Mouse (Mus musculus): ENCODE data around the gene Ms4a18. TPM values are rescaled to one million over a fixed set of nuclear protein-coding genes. Genes with fewer than 3 reads are reported as not detected.

The Ms4a18 gene
- total RNA-seq, 2 experiments from 2014 or later: not detected

DNA sequence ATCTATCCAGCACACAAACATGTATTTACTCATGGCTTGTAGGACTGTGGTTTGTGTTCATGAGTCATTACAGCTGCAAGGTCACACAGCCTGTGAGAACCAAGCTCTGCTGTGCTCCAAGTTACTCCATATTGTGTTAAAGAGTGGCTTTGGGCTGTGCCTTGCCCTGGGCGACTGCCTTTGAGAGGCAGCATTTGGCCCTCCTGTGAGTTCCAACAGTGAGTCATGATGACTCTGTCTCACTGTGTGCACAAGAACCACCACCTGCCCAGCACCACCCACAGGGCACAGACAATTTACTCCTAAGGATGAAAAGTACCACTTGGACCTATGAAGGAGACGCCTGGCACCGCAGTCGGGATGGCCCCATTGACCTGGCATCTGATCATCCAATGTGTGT is 31.9 kb downstream of the Ms4a18 start:
- intact Hi-C loops (cut with DNase I): no loop called here
- DNase-seq: no peak

DNA sequence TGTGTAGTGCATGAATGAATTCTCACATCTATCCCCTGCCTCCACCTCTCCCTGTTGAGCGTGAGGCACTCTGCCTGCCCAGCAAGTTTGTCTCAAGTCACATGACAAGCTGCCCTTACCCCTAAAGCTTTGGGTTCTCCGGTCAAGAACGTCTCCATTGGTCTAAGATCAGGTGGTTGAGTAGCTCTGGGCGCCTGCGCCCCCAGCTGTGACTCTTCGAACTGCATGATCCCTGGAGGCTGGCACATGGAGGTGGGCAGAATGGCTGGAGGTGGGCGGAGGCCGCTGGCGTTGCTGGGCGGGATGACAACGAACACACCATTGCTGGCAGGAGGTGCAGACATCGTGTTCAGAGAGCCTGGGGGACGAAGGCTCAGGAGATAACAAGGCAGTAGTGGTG is 33.3 kb downstream of the Ms4a18 start:
- intact Hi-C loops (cut with DNase I): no loop called here
- DNase-seq: no peak

DNA sequence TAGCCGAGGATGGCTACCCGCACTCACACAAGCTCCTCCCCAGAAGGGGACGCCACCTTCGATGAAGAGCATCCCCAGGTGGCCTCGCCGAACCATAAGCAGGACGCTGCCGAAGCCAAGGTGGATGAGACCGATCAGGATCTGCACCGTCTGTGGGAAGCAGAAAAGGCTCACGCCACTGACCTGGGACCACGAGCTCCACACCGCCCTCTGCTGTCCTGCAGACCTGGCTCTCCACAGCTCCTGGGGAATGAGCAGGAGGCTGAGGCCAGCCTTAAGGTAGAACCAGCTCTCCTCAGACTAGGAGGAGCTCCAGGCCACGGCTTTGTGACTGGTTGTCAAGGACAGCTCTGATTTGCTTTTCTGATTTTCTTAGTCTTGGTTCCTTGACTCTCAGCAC is 34.7 kb downstream of the Ms4a18 start:
- peak; percentile 32 to 51 for DNase-seq
- intact Hi-C loops (cut with DNase I): no loop called here

DNA sequence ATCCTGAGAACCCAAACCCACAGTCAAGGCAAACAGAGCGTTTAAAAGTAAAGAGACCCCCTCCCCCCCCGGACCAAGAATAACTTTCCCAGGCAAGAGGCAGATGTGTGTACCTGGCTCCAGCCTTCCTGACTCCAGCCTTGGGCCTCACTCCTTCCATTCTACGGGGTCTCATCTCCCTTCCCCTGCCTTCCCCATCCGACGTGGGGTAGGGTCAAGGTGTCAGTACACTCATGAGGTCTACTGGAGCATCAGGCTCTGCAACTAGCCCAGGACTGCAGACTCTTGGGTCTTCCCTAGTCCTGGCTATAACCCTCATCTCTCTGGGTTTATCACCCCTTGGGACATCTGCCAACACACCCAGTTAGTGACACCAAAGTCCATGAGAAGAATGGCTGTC is 37.6 kb downstream of the Ms4a18 start:
- no peak for DNase-seq
- intact Hi-C loops (cut with DNase I): no loop called here

DNA sequence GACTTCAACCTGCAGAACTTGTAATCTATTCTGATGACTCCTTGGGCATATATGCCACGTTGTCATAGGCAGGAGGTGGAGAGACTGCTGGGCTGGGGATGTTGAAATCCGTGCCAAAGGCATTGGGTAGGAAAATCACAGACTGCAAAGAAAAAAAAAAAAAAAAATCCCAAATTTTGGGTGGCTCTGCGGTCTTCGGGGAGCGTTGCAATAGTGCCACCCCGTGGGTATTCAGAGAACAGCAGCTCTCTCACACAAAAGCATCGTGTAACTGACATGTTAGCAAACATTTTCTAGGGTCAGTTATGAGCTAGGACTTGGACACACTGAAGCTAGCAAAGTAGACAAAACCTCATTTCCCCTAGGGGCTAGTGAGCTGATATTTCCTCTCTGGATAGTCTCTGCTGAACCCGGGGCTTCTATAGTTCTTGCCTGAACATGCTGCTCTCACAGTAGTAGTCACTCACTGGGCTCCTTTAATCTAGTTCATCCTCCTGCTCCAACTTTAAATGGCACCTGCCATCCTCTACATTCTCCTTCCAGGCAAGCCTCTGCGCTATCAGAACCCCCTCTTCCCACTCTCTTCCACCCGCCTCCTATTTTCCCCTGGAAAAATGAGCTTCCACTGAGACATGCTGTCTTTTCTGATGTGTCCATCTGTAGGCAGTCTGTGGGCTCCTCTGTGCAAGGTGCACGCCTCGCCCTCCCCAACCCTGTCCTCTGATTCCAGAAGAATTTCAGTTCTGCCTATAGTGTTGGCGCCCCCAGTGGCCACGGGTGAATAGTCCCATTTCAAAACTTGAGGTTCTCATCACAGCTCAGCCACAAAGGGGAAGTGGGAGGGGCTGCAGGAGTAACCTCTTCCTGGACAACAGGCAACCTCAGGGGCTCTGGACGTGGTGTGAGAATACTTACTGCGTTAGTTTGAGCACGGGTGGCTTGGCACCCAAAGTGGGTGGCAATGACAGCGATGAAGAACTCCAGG is 38.4 kb downstream of the Ms4a18 start:
- peak; percentile 83 to 91 for DNase-seq
- intact Hi-C loops (cut with DNase I): loop anchor here (1.0 to 5.0 kb wide), 2 partner anchors 267 to 314 kb away; no protein-coding TSS in a partner anchor

DNA sequence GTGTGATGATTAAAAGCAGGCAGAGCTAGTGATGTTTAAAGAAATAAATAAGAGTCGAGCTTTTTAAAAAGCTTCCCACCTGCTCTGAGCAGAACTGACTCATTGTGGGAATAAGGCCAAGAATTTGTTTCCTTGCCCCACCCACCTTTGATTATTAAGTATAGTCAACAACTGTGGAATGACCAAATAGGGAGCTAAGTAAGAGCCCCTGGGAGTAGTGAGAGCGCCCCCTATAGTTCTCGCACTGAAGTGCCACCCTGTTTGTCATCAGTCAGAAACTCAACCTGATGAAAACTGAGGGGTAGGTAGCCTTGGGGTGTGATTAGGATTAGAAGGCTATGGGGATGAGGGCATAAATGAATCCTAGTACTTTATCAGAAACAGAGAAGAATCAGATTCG is 41.5 kb downstream of the Ms4a18 start:
- DNase-seq: peak; percentile 24 to 46
- intact Hi-C loops (cut with DNase I): loop anchor here (5.0 kb wide), 1 partner anchor 264 kb away; no protein-coding TSS in a partner anchor

DNA sequence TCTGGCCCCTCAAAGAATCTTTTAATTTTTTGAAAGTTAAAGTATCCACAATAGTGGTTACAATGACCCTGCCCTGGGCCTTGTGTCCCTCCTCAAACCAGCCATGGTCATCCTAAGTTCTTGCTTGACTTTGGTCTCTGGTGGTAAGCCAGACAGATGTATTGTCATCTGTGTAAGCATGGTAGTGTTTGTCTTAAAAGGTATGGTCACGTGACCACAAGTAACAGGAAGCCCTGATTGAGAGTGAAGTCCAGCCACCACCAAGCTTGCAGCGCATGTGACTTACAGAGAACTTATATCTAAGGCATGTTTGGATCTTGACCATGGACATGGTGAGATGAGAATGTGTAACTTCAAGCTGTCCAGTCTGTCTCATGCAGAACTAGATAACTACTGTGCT is 42.6 kb downstream of the Ms4a18 start:
- intact Hi-C loops (cut with DNase I): loop anchor here (5.0 kb wide), 1 partner anchor 263 kb away; no protein-coding TSS in a partner anchor
- no peak for DNase-seq

DNA sequence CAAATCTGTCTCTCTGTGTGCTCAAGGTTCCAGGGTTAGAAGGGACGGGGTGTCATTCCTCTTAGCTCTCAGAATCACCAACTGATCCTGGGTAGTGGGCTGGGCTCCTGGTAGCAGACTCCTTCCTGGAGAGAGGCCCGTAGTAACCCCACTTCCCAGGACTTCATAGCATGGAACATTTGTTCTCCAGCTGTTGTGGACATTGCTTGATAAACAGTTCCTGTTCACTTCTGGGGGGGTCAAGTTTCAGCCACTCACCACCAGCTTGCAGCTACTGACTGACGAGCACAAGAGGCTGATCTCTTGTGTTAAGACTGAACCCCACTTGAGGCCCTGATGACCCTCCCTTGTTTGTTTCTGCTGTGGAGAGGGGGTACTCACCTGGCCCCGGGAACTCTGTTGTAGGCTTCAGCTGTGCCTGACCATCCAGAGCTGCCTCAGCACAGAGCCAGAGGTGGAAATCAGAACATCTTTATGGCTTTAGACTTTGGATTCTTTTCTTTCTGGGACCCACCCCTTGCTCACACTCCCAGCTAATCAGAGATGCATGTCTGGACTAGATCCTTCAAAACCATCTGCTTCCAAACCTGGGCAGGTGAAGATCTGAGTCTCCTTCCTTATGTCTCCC is 43.5 kb downstream of the Ms4a18 start, which contains the start of gene Ms4a10:
Gene Ms4a10 (minus strand): TSS at position 433 of the 628 bp plus-strand sequence.
- peak in 1 of 2 experiments; percentile 29 for DNase-seq

DNA sequence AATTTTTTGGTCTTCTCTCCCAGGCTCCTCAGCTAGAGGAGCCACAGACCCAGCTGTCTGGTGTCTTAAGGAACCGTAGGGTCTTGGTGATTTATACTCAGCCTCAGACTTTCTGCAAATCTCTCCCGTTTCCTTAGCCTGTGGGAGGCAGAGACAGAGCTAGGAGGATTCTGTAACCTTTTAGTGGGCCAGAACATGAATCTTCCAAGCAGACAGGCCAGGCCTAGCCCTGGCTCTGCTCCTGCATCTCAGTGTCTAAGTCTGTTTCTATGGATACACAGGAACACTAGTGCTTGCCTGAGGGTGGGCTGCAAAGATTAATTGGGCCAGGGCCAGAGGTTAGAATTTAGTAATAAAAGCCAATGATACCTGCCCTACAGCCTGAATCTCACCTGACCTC is 44.6 kb downstream of the Ms4a18 start:
- intact Hi-C loops (cut with DNase I): no loop called here
- DNase-seq: no peak

More for the DNA sequence above, 43.5 kb downstream of the Ms4a18 start, which contains the start of gene Ms4a10:
- intact Hi-C loops (cut with DNase I): no loop called here

DNA sequence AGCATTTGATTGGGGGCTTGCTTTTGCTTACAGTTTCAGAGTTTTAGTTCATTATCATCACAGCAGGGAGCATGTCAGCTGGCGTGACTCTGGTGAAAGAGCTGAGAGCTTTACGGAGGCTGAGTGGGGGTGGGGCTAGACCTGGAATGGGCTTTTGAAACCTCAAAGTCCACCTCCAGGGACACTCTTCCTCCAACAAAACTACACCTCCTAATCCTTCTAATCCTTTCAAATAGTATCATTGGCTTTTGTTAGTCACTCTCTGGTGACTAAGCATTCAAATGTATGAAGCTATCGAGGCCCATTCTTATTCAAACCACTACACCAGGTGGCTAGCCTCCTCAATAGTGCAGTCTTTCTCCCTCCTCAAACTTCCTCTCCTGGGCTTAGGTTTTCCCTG is 45.2 kb downstream of the Ms4a18 start:
- intact Hi-C loops (cut with DNase I): no loop called here
- no peak for DNase-seq

DNA sequence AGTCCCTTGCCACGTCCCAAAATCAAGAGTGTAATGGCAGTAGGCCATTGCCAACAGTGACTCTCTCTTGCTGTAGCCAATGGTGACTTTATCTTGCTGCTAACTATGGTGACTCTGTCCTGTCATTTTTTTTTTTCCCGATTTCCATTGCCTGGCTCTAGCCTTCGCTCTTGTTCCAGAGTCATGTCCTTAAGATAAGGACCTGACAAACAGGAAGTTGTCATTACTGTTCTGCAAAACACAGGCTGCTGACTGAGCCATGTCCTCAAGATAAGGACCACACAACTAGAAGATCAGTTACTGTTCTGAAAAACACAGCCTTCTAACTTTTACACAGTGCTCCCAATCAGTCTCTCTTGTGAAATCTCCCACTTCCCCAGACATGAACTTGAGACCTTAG is 47.4 kb downstream of the Ms4a18 start:
- DNase-seq: peak in 1 of 2 experiments; percentile 29
- intact Hi-C loops (cut with DNase I): no loop called here

DNA sequence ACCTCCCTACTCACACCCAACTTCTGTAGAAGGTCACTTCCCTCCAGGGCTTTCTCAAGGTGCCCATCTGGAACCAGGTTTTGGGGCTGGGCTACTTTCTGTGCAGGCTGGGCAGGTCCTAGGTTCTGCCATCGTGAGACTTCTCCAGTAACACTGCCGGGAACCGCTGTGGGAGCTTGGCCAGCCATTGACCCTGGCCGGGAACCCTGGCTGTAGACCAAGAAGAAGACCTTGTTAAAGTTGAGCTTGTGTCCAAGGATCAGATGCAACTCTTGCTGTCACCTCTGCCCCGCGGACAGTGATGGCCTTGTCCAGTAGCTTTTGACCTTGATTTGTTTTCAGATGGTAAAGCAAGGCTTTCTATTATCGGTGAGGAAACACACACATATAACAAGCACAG is 49.3 kb downstream of the Ms4a18 start:
- DNase-seq: no peak
- intact Hi-C loops (cut with DNase I): no loop called here

DNA sequence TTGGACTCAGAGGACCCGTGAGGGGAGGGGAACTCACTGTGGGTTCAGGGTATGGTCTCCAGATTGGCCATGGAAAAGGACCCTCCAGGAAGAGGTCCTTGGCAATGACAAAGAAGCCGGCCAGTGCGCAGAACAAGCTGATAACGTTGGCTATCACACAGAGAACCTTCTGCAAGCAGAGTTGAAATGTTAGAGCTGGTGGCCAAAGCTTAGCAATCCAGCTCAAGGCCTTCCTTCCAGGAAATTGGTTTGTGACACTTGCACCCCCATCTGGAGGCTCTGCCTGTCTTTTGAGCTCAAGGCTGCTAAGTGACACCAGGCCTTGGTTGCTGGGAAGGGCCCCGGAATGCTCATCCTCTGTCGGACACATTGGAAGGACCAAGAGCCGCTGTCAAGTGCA is 52.1 kb downstream of the Ms4a18 start:
- peak in 1 of 2 experiments; percentile 32 for DNase-seq

DNA sequence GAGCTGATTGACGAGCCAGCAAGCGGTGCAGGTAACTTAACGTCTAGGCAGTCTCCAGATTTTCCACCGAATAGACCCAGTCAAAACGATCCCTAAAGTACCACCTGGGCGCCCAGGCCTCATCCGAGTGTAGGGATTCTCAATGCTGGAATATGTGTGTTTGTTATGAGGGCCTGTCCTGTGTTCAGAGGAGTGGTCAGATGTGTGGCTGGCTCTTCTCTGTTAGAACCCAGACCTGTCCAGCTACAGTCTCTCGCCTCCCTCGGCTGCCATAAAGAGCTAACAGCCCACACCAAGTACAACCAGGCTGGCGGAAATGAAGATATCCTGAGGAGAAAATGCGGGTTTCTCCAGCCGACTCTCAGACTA is 57.9 kb downstream of the Ms4a18 start:
- intact Hi-C loops (cut with DNase I): loop anchor here (2.0 kb wide), 4 partner anchors 51 to 295 kb away; no protein-coding TSS in a partner anchor
- DNase-seq: no peak

More for the DNA sequence above, 52.1 kb downstream of the Ms4a18 start:
- intact Hi-C loops (cut with DNase I): no loop called here

DNA sequence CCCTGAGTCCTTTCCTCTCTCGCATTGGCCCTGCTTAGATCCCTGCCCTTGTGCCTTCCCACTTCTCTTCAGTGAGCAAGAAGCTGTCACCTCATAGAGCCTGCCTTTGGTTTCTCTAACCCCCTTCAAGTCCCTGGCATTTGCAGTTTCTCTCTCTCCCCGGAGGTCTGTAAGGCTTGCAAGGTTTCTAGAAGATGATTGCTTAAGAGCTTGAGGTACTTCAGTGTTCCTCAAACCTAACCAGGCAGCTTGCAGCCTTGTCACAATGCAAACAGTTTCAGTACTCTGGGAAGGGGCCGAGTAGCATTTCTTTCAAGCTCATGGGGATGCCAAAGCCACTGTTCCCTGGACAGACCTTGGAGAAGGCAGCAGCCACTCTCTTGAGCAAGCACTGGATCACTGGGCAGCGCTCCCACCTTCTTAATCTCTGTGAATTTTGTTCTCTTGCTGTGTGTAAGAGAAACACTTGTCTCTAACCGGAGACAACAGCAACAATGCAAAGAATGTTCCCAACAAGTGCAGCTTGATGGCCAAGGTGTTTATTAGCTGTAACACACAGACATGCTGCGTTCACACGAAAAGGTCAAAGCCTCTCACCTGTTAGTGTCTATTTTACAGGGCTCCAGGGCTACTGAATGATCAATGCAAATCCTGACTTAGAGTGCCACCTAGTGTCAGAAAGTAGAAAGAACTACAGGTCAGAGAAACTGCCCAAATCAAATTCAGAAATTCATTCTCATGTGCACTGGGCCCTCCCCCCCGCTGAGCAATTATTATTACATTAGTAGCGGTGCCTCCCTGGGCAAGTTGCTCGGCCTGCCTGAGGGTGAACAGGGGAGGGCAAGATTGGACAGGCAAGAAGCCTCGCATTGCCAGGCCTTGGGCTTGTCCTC is 58.5 kb downstream of the Ms4a18 start:
- peak; percentile 68 to 85 for DNase-seq
- intact Hi-C loops (cut with DNase I): loop anchor here (2.0 kb wide), 3 partner anchors 51 to 295 kb away; no protein-coding TSS in a partner anchor

DNA sequence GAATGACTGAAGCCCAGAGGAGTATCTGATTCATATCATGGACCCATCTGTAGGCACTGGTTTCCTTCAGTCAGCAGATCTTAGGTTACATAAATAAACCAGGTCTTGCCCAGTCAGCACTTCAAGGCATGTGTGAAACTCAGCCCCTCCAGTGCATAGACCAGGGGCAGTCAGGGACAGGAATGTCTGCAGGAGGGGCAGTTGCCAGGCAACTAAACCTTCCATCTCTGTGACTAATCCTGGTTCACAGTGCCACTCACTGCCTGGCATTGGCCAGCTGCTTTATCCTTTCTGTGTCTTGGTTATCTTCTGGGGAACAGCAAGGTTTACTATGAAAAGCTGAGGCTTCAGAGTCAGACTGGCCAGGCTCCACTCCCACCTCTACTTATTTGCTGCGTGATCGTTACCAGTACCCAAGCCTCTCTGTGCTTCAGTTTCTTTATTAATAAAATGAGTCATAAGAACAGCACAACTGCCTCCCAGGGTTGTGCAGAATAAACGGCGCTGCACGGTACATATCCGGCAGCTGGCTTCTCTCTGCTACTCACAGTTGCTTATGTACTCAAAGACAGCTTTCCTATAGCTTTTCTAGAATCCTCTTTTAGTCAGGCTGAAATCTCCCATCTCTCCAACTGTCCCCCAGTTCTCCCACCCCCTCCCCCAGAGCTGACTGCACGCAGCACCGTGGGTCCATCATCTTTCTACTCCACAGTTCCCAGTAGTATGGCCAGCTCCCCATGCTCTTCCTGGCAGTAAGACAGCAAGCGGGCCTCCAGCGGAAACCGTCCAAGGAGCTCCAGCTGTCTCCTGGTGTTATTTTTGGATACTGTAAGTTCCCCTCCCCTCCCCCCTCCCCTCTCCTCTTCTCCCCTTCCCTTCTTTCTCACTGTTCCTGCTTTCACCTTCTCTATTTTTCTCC is 65.6 kb downstream of the Ms4a18 start:
- intact Hi-C loops (cut with DNase I): no loop called here
- peak; percentile 71 to 73 for DNase-seq

DNA sequence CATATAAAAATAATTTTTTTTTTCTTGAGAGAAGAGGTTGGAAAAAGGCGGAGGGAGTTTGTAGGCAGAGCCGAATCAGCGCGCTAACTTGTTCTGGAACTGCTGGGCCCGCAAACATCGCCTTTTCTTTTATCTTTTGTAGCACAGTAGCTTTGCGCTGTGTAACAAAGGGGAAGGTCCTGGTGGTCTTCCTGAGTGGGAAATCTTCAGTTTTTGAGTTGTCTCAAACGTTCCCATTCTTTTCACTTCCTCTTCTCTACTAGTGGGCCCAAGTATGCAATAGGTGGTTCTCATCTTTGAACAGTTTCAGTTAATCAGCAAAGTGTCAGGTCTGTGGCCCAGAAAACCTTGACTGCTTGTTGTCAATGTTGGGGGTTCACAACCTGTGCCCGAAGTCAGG is 68.3 kb downstream of the Ms4a18 start:
- intact Hi-C loops (cut with DNase I): no loop called here
- no peak for DNase-seq

DNA sequence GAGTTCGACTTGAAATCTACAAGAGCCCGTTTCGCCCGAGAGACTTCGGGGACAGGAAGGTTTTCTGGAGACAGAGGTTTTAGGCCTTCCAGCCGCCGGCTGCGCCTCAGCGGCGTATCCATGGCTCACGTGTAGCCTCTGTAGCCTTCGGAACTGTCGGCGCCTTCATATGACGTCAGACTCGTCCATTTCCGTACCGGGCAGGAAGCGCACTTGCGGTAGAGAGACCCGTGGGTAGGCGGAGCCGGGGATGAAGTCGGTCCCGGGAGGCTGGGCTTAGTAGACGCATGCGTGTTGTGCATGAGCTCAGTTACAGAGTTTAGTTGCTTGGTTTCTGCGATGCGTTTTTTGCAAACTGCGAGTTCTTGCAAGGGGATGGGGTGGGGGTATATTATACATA is 68.7 kb downstream of the Ms4a18 start, which contains the start of gene Ccdc86:
Gene Ccdc86 (minus strand): TSS at position 155 of the 400 bp plus-strand sequence.
- peak; percentile 97 to 98 for DNase-seq
- intact Hi-C loops (cut with DNase I): no loop called here

DNA sequence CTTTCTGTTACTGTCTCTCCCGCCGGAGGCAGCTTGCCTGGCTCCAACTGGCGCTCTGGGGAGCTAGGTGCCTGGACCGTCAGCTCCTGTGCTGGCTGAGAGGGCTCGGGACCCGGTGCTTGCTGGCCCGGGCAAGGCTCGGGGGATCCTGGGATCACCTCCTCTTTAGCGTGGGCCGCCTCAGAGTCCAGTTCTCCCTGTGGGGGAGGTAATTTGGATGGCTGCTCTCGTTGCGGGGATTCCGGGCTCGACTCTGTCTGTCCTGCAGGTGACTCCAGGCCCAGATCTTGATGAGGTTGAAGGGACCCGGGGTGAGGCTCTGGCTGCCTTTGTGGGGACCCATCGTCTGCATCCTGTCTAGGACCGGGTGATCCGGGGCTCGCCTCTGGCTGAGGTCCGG is 69.4 kb downstream of the Ms4a18 start:
- no peak for DNase-seq

More for the DNA sequence above, 69.4 kb downstream of the Ms4a18 start:
- intact Hi-C loops (cut with DNase I): no loop called here

Data from heart, postnatal 10 days (tissue).